Mouse (Mus musculus) Patski (cell line): Measurements from ENCODE around the gene Spc25. TPM values are rescaled to one million over a fixed set of nuclear protein-coding genes. Genes with fewer than 3 reads are reported as not detected.

Experiments used
- ATAC-seq: fragments of 100-300 bp; one replicate; pipeline ENCODE4 v1.8.0; 2021
- CTCF ChIA-PET: fragments of 350-600 bp; sonication (Branson Sonifier 250); formaldehyde crosslinking; loops from one replicate; lab custom pipeline; 2022; ENCODE audit warnings: inconsistent platforms; lab: Charles Lee
- POLR2A ChIA-PET: fragments of 350-600 bp; sonication (Branson Sonifier 250); formaldehyde crosslinking; loops from one replicate; lab custom pipeline; 2022; ENCODE audit warnings: antibody characterized with exemption, inconsistent platforms; lab: Charles Lee
- DNase-seq: peaks from one replicate; pipeline ENCODE4 v3.0.0-alpha.2; 2011; ENCODE audit warnings: low read depth, low spot score
- H3K27me3 ChIP-seq: fragments of 371-371 bp; one replicate; pipeline ENCODE4 v1.5.1; 2021
- CTCF ChIP-seq: fragments of 100-300 bp; IDR thresholded peaks from one replicate; pipeline ENCODE4 v1.5.1; 2021
- in situ Hi-C: fragments of 300-500 bp; cut with MboI; formaldehyde crosslinking; loops from 3 replicates; pipeline ENCODE4 v1.11.1; 2018; ENCODE audit warnings: low pct_unique_long_range_greater_than_20kb, mixed read lengths
- polyA plus RNA-seq: library from polyadenylated mRNA; unstranded; gene quantifications from one replicate; pipeline ENCODE4 v1.2.3, GENCODE M21; 2021

The Spc25 gene
- polyA plus RNA-seq, 1 experiment from 2014 or later: 47.6 TPM

GRCm38 (mm10) chr2:69222815-69223214 is 16.8 kb upstream of the Spc25 start:
- ATAC-seq: no peak
- CTCF ChIA-PET: no interaction called here
- H3K27me3 ChIP-seq: peaks cover 6% of the 10 kb centered on the region
- no peak for DNase-seq
- in situ Hi-C loops: no loop called here
- no peak for TF ChIP-seq CTCF
- POLR2A ChIA-PET: no interaction called here

DNA sequence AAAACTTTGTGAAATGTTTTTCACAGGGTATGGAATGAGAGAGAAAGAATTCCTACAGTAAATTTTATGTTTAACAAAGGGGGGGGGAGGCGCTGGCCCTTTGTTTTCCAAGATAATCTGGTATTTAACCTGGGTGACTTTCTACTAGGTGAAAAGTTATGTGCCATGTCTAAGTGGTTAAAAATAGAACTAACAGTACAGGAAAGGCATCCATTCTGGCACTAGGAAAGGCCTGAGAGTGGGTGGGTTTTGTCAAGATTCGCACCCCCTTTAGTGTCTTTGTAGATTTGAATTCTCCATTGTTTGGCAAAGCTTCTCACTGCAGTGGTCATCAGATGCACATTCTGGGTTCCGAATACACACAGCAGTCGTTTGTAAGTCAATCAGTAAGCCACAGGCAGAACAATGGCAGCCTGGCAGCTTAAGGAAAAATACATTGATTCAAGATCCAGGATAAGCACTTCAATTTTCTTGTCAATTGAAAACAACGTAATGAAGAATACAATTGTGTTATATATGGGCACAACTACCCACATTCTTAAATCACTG is 15.9 kb upstream of the Spc25 start:
- DNase-seq: no peak
- POLR2A ChIA-PET: no interaction called here
- CTCF ChIA-PET: no interaction called here
- in situ Hi-C loops: no loop called here
- H3K27me3 ChIP-seq: peaks cover 6% of the 10 kb centered on the region
- no peak for ATAC-seq
- no peak for TF ChIP-seq CTCF

DNA sequence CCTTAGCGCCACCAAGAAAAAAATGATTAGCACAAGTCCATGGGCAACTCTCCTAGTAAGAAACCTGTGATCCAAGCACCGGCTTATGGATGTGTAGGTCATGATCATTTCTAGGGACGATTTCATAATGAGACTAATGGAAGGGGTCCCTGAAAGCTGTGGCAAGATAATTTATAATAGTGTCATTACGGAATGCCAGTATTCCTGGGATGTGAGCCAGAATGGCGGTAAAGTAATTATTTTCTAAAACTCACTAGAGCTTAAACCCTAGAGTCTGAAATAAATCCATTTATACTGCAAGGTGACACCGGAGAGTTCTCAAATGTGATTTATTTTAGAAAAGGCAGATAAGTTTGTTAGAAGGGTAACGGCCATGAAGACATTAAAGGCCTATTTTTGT is 9.2 kb upstream of the Spc25 start:
- TF ChIP-seq CTCF: no peak
- peak; percentile 72 for DNase-seq
- POLR2A ChIA-PET: no interaction called here
- in situ Hi-C loops: no loop called here
- CTCF ChIA-PET: no interaction called here
- ATAC-seq: peak; percentile 44
- H3K27me3 ChIP-seq: no peaks in the 10 kb centered on the region

- no peak for ATAC-seq
- no peak for DNase-seq
- H3K27me3 ChIP-seq: no peaks in the 10 kb centered on the region
- TF ChIP-seq CTCF: no peak
- POLR2A ChIA-PET: no interaction called here
- CTCF ChIA-PET: no interaction called here
- in situ Hi-C loops: no loop called here
Measured at GRCm38 (mm10) chr2:69212652-69213051, 6.7 kb upstream of the Spc25 start.

DNA sequence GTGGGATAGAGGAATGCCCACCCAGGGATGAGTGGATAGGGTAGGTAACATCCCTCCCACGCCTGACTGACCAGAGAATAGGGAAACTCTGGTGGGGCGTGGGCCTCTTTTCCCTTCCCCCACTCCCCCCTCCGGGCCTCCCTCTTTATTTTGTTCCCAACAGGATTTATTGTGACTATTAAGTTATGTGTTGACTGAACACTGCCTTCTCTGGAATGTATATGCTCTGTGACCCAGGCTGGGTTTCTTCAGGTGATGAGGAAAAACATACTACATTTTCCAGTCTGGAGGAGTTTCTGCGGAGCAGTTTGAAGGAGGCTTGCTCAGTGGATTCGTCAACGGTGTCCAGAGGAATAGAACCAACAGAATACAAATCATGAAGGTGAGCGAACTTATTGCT is 4.8 kb upstream of the Spc25 start, which contains the start of gene G6pc2:
G6pc2 (plus strand) TSS at position 301 of the 400 bp plus-strand sequence.
- POLR2A ChIA-PET: no interaction called here
- no peak for DNase-seq
- no peaks in the 10 kb centered on the region for H3K27me3 ChIP-seq
- no peak for ATAC-seq
- CTCF ChIA-PET: no interaction called here
- no peak for TF ChIP-seq CTCF
- in situ Hi-C loops: no loop called here

- POLR2A ChIA-PET: no interaction called here
- DNase-seq (no peak), ATAC-seq (no peak)
- in situ Hi-C loops: no loop called here
- TF ChIP-seq CTCF: no peak
- CTCF ChIA-PET: no interaction called here
- no peaks in the 10 kb centered on the region for H3K27me3 ChIP-seq
Measured at GRCm38 (mm10) chr2:69209684-69210083, 3.7 kb upstream of the Spc25 start.

GRCm38 (mm10) chr2:69206523-69206922 is 529 bp upstream of the Spc25 start:
- no peak for TF ChIP-seq CTCF
- CTCF ChIA-PET: no interaction called here
- POLR2A ChIA-PET: no interaction called here
- ATAC-seq (no peak), DNase-seq (no peak)
- no peaks in the 10 kb centered on the region for H3K27me3 ChIP-seq
- in situ Hi-C loops: no loop called here

GRCm38 (mm10) chr2:69205185-69205584 is 809 bp downstream of the Spc25 start:
- ATAC-seq: no peak
- POLR2A ChIA-PET: no interaction called here

GRCm38 (mm10) chr2:69193555-69193954 is 12.4 kb downstream of the Spc25 start:
- CTCF ChIA-PET: interaction anchor here (1.2 to 2.2 kb wide), 2 partner anchors 9 to 13 kb away, joined by 3 to 7 read pairs; no protein-coding TSS in a partner anchor
- ATAC-seq: no peak

More at GRCm38 (mm10) chr2:69205185-69205584, 809 bp downstream of the Spc25 start:
- in situ Hi-C loops: no loop called here
- H3K27me3 ChIP-seq: no peaks in the 10 kb centered on the region
- no peak for DNase-seq
- CTCF ChIA-PET: interaction anchor here (1.8 kb wide), 1 partner anchor 14 kb away, joined by 5 read pairs; no protein-coding TSS in a partner anchor
- no peak for TF ChIP-seq CTCF

DNA sequence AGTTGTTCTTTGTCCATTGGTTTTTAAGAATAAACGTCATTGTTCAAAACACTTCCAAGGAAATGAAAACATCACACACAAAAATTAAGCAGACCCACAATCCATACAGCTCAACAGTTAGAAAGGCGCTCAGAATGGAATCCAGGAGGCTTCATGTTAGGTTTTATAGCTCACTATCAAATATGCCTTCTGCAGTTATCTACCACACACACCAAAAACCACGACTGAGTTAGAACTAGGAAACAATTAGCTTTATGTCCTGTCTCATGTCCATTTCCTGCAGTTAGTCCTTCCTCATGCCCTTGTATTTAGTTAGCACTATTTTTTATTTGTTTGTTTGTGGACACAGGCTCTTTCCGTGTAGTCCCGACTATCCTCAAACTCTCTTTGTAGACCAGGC is 14.9 kb downstream of the Spc25 start:
- no peak for TF ChIP-seq CTCF
- no peaks in the 10 kb centered on the region for H3K27me3 ChIP-seq
- in situ Hi-C loops: no loop called here
- CTCF ChIA-PET: interaction anchor here (0.6 to 1.6 kb wide), 3 partner anchors 12 to 53 kb away, joined by 4 to 5 read pairs (median 4); no protein-coding TSS in a partner anchor
- ATAC-seq (no peak), DNase-seq (no peak)
- POLR2A ChIA-PET: interaction anchor here (0.7 to 1.0 kb wide), 2 partner anchors 16 to 21 kb away, joined by 3 read pairs; no protein-coding TSS in a partner anchor

More at GRCm38 (mm10) chr2:69193555-69193954, 12.4 kb downstream of the Spc25 start:
- TF ChIP-seq CTCF: no peak
- no peaks in the 10 kb centered on the region for H3K27me3 ChIP-seq
- DNase-seq: no peak
- POLR2A ChIA-PET: no interaction called here
- in situ Hi-C loops: no loop called here

GRCm38 (mm10) chr2:69189222-69189621 is 16.8 kb downstream of the Spc25 start:
- DNase-seq: no peak
- TF ChIP-seq CTCF: no peak
- in situ Hi-C loops: no loop called here
- POLR2A ChIA-PET: no interaction called here
- ATAC-seq: no peak
- H3K27me3 ChIP-seq: no peaks in the 10 kb centered on the region
- CTCF ChIA-PET: interaction anchor here (1.1 kb wide), 1 partner anchor 10 kb away, joined by 3 read pairs; no protein-coding TSS in a partner anchor
